ENCODE assay signal across 9 mouse cellular contexts in genomic region chr14:27044221-27044966, GRCm38 (mm10). TPM values are rescaled to one million over a fixed set of nuclear protein-coding genes. Genes with fewer than 3 reads are reported as not detected.
DNase-seq lines count a peak whose midpoint lies in the region; ATAC-seq and TF ChIP-seq lines count a peak whose summit lies in the region.
"Had no signal": no experiment of that assay in that cellular context is flagged by ENCODE, and none has a peak within 500 bp of the region (broad histone marks: within the 10 kb centered on the region; RNA-seq: fewer than 3 reads in every experiment).

No protein-coding gene starts in this region.

- DNase-seq in kidney, postnatal 0 days (ENCODE audit: low spot score) = peak; percentile 57
- no peak for DNase-seq in kidney, postnatal 14 days
- DNase-seq in R1 (ENCODE audit: low read depth, low spot score) = peak; percentile 90
- peak; percentile 55 for DNase-seq in lung, postnatal 0 days (ENCODE audit: low spot score)
- no peak for DNase-seq in cerebellum, postnatal 14 days
- DNase-seq in left cerebral cortex, adult 18-20 months (ENCODE audit: low spot score in 2 of 2) = no peak

- no peak overlapping the region for H3K9ac ChIP-seq in kidney, postnatal 0 days (ENCODE audit: low read depth, low read length)
- no peak overlapping the region for H3K9ac ChIP-seq in heart, embryonic 11.5 days (ENCODE audit: low read depth, low read length)
- H3K9ac ChIP-seq in lung, postnatal 0 days (replicated peaks; ENCODE audit: low read depth) = no peak overlapping the region

- H3K27me3 ChIP-seq in kidney, postnatal 0 days (ENCODE audit: insufficient read depth, low read length) = no peaks in the 10 kb centered on the region
- no peaks in the 10 kb centered on the region; the same call in 1 of the 2 replicates for H3K27me3 ChIP-seq in heart, embryonic 11.5 days (ENCODE audit: control insufficient read depth, insufficient read depth, low read length)
- no peaks in the 10 kb centered on the region for H3K27me3 ChIP-seq in lung, postnatal 0 days (replicated peaks; ENCODE audit: insufficient read depth, low read length)

- H3K36me3 ChIP-seq in kidney, postnatal 0 days (ENCODE audit: insufficient read depth, low read length) = no peaks in the 10 kb centered on the region
- H3K36me3 ChIP-seq in heart, embryonic 11.5 days (ENCODE audit: control insufficient read depth, insufficient read depth, low read length) = no peaks in the 10 kb centered on the region
- no peaks in the 10 kb centered on the region for H3K36me3 ChIP-seq in lung, postnatal 0 days (ENCODE audit: insufficient read depth, low read length)
- H3K36me3 ChIP-seq: G1E had no signal

- ATAC-seq in kidney, postnatal 0 days (replicated peaks; ENCODE audit: low FRiP score, low read depth) = peak; percentile 22; the same call in 1 of the 2 replicates
- ATAC-seq in heart, embryonic 11.5 days (replicated peaks; ENCODE audit: insufficient number of reproducible peaks, low FRiP score, low TSS enrichment) = peak; percentile 55; the same call in 1 of the 2 replicates
- peak; percentile 63 for ATAC-seq in lung, postnatal 0 days
- no peak for ATAC-seq in cerebellum, adult (ENCODE audit: insufficient number of reproducible peaks, low FRiP score, low TSS enrichment)

- peaks cover 29% of the 10 kb centered on the region for H3K4me1 ChIP-seq in kidney, postnatal 0 days (replicated peaks; ENCODE audit: insufficient read depth, low read length)
- peaks cover 29% of the 10 kb centered on the region for H3K4me1 ChIP-seq in heart, embryonic 11.5 days (ENCODE audit: control insufficient read depth, insufficient read depth, low read length)
- peaks cover 9% of the 10 kb centered on the region; the same call in 1 of the 2 replicates for H3K4me1 ChIP-seq in lung, postnatal 0 days (ENCODE audit: insufficient read depth, low read depth, low read length)

- no peak for TF ChIP-seq CTCF in kidney, postnatal 0 days (IDR thresholded peaks at IDR 0.05; ENCODE audit: low read depth)
- TF ChIP-seq CTCF in lung, postnatal 0 days (IDR thresholded peaks at IDR 0.05) = no peak

- H3K4me2 ChIP-seq in kidney, postnatal 0 days (ENCODE audit: low read length) = peak overlapping the region; percentile 13
- peak overlapping the region; percentile 46 for H3K4me2 ChIP-seq in heart, embryonic 11.5 days
- peak overlapping the region; percentile 14; the same call in 1 of the 2 replicates for H3K4me2 ChIP-seq in lung, postnatal 0 days (replicated peaks; ENCODE audit: low read depth, low read length)

- peak overlapping the region; percentile 68 for H3K27ac ChIP-seq in kidney, postnatal 0 days
- H3K27ac ChIP-seq in heart, embryonic 11.5 days (ENCODE audit: low read depth, low read length) = peak overlapping the region; percentile 74
- H3K27ac ChIP-seq in lung, postnatal 0 days (ENCODE audit: low read length) = 0 out of 2 replicates have a peak overlapping the region, but pooled peaks have one; percentile 38

- H3K4me3 ChIP-seq in kidney, postnatal 0 days (replicated peaks; ENCODE audit: low read depth, low read length) = no peak overlapping the region
- no peak overlapping the region for H3K4me3 ChIP-seq in heart, embryonic 11.5 days (ENCODE audit: low read depth, low read length)
- no peak overlapping the region for H3K4me3 ChIP-seq in lung, postnatal 0 days (ENCODE audit: low read depth, low read length)

- TF ChIP-seq EP300 in lung, postnatal 0 days (IDR thresholded peaks at IDR 0.05) = no peak

- H3K9me3 ChIP-seq in kidney, postnatal 0 days (replicated peaks; ENCODE audit: low read length) = no peaks in the 10 kb centered on the region
- no peaks in the 10 kb centered on the region for H3K9me3 ChIP-seq in heart, embryonic 11.5 days (replicated peaks; ENCODE audit: control insufficient read depth, low read length)
- H3K9me3 ChIP-seq in lung, postnatal 0 days (ENCODE audit: low read length) = no peaks in the 10 kb centered on the region
- H3K9me3 ChIP-seq: G1E had no signal

- WGBS in kidney, postnatal 0 days = 1% methylated on average over 11 of the region's 11 CpGs
- WGBS in heart, embryonic 11.5 days (ENCODE audit: insufficient replicate concordance) = 4% methylated on average over 11 of the region's 11 CpGs
- 2% methylated on average over 11 of the region's 11 CpGs for WGBS in lung, postnatal 0 days

RNA-seq across cellular contexts. Expression of gene Il17rd, which starts 5.7 kb away (rescaled TPM):
- 3.9 TPM in 2 replicates for polyA plus RNA-seq in kidney, postnatal 0 days (2015; fragmentation: Nextera tagmentation; extraction: Ambion mirVana)
- 1.5 and 2.1 TPM in 2 replicates for polyA plus RNA-seq in heart, embryonic 11.5 days (2014; fragmentation: Nextera tagmentation; extraction: Ambion mirVana)
- polyA plus RNA-seq in lung, postnatal 0 days (2015; fragmentation: Nextera tagmentation; extraction: Ambion mirVana) = 2.1 and 2.2 TPM in 2 replicates
- total RNA-seq in left cerebral cortex, adult 18-20 months (2021) = 1 to 10 TPM; 2.1 to 2.6 TPM
- polyA plus RNA-seq: G1E had no signal

RNA-seq across cellular contexts. Expression of gene Hesx1, which starts 50.2 kb away (rescaled TPM):
- 1.9 and 2.3 TPM in 2 replicates for polyA plus RNA-seq in kidney, postnatal 0 days (2015; fragmentation: Nextera tagmentation; extraction: Ambion mirVana)
- 0.76 and 1.7 TPM in 2 replicates for polyA plus RNA-seq in heart, embryonic 11.5 days (2014; fragmentation: Nextera tagmentation; extraction: Ambion mirVana)
- not detected in 2 replicates for polyA plus RNA-seq in lung, postnatal 0 days (2015; fragmentation: Nextera tagmentation; extraction: Ambion mirVana)
- not detected for total RNA-seq in left cerebral cortex, adult 18-20 months (2021)
- total RNA-seq: G1E had no signal
- polyA plus RNA-seq: G1E had no signal

Comparison
In these comparisons a context has a peak if more than half of its experiments do, and no peak if none do; other contexts are left out.
1. DNase-seq: peak in kidney, postnatal 0 days (single experiment), R1 (single experiment) and lung, postnatal 0 days (single experiment); none in kidney, postnatal 14 days (single experiment), cerebellum, postnatal 14 days (0 of 2) and left cerebral cortex, adult 18-20 months (0 of 2).
2. Peak in every context shown above with its lines, with median percentiles within 50 percentile points of each other: H3K27ac ChIP-seq and H3K4me2 ChIP-seq.